Mouse (Mus musculus) olfactory bulb, adult 2 months (tissue): ENCODE results near the gene Insl3. TPM values are rescaled to one million over a fixed set of nuclear protein-coding genes. Genes with fewer than 3 reads are reported as not detected.

Experiments
- H3K27ac ChIP-seq: fragments of 200-500 bp; 2 replicates; pipeline ENCODE4 v1.5.1; 2012; ENCODE audit warnings: low read depth, low read length; ENCODE audit not compliant: insufficient read depth
- H3K4me1 ChIP-seq: fragments of 200-500 bp; 2 replicates; pipeline ENCODE4 v1.6.1; 2012; ENCODE audit warnings: low read length; ENCODE audit not compliant: control insufficient read depth, insufficient read depth
- H3K4me3 ChIP-seq: fragments of 200-500 bp; 2 replicates; pipeline ENCODE4 v1.5.1; 2012; ENCODE audit warnings: mild to moderate bottlenecking, low read depth, low read length, moderate library complexity; ENCODE audit not compliant: insufficient read depth
- CTCF ChIP-seq: fragments of 200-500 bp; IDR thresholded peaks from 2 replicates; pipeline ENCODE4 v1.5.1; 2012; ENCODE audit warnings: low read depth, mild to moderate bottlenecking, low read length, moderate library complexity; ENCODE audit not compliant: insufficient read depth
- POLR2A ChIP-seq: fragments of 200-500 bp; IDR thresholded peaks from 2 replicates; pipeline ENCODE4 v1.6.1; 2012; ENCODE audit warnings: mild to moderate bottlenecking, low read depth, low read length, moderate library complexity; ENCODE audit not compliant: insufficient read depth
- WGBS: fragments of 180-500 bp; shearing (Covaris S2); methylation state at CpG from one replicate; pipeline ENCODE4 v1.1.7; 2018; 5-methylcytosine and 5-hydroxymethylcytosine counted together
- polyA plus RNA-seq: library from polyadenylated mRNA; stranded (reverse); fragments of >200 nt; gene quantifications from 2 replicates; pipeline ENCODE4 v1.2.4, GENCODE M21; 2012; ENCODE audit warnings: low replicate concordance; ENCODE audit not compliant: missing spikeins, insufficient read depth, insufficient read length

Gene Insl3
- polyA plus RNA-seq, 1 experiment = not detected

DNA sequence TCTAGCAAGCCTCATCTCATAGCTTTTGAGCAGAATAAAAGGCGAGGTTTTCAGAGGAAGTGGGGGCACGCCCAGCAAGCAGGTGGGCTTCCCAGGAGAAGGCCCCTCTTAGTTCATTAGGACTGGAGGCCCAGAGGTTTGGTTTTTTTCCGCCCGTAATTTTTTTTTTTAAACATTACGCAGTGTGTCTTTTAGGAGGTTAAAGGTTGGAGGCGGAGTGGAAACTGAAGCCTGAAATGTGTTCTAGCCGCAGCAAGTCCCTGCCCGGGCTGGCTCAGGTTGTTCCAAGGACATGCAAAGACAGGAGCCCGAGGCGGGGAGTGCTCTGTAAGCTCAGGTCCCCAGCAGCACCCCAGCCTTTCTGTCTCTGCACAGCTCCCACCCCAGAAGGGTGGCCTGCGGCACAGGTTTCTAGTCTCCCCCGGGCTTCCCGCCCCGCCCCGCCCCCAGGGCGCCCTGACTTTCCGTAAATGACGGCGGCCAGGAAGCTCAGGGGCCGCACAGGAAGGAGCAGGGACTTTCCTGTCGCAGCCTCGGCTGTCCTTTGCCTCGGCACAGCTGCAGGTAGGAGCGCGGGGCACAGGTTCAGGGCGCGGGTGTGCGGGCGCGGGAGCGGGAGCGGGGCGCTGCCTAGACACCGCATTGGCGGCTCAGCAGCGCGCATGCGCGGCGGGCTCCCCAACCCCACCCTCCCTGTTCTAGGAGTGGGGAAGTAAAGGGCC, 12.8 kb upstream of the Insl3 start, which contains the start of gene Jak3:
Jak3 (plus strand) TSS at position 277 of the 722 bp plus-strand sequence.
- H3K4me3 ChIP-seq = peak within 1 kb of the TSS; percentile 63
- H3K4me1 ChIP-seq = peaks cover 10% of the 10 kb centered on the region; the same call in 1 of the 2 replicates
- H3K27ac ChIP-seq = no peak within 1 kb of the TSS
- TF ChIP-seq POLR2A (peak; percentile 41; the same call in 1 of the 2 replicates), CTCF (no peak)
- 5% methylated on average over 39 of the region's 40 CpGs for WGBS

DNA sequence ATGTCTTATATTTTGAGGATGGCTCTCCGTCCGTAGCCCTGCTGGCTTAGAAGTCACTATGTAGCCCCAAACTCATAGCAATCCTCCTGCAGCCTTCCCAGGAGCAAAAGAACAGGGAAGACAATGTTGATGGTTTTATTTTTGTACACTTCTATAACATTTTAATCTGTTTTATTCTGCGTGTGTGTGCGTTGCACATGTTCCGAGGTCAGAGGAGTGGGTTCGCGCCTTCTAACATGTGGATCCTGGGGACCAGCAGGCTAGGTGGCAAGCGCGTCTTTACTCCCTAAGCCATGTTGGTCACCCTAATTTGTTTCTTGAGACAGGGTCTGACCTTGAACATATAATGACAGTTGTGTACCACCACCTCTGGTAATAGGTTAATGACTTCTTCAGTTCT, 12.2 kb upstream of the Insl3 start:
- 59% methylated on average over 9 of the region's 9 CpGs for WGBS
- no peak for TF ChIP-seq CTCF
- no peak for TF ChIP-seq POLR2A
- H3K27ac ChIP-seq = no peak overlapping the region
- no peak overlapping the region for H3K4me3 ChIP-seq
- H3K4me1 ChIP-seq = peaks cover 10% of the 10 kb centered on the region; the same call in 1 of the 2 replicates

DNA sequence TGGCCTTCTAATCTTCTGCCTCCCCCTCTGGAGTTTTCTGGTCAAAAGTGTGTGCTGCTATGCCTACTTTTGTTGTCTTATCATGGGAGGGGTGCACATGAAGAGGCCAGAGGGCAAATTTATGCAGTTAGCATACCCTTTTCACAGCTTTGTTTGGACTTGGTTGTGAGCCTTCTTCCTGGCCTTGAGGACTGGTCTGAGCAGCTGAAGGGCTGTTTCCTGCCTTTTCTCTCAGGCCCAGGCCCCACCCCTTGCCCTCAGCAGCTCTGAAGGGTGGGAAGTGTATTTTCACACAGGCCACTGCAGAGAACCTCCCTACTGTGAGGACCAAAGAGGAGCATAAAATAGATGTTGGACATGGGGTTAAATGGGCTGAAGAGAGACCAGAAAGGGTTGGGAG, 11.5 kb upstream of the Insl3 start:
- no peak overlapping the region for H3K4me3 ChIP-seq
- peaks cover 10% of the 10 kb centered on the region; the same call in 1 of the 2 replicates for H3K4me1 ChIP-seq
- TF ChIP-seq POLR2A = no peak
- no peak for TF ChIP-seq CTCF
- H3K27ac ChIP-seq = no peak overlapping the region

DNA sequence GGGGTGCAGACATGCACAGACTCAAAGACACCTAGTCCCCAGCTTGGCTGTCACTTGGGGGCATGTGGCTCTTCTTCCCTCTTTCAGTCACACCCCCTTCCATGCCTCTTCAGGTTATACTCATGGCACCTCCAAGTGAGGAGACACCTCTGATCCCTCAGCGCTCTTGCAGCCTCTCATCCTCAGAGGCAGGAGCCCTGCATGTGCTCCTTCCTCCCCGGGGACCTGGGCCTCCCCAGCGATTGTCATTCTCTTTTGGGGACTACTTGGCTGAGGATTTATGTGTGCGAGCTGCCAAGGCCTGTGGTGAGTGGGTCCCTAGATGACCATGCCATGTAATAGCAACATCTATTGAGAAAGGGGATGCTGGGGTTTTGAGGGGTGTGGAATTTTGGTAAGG, 10.8 kb upstream of the Insl3 start:
- Histone ChIP-seq H3K4me1 (peaks cover 10% of the 10 kb centered on the region; the same call in 1 of the 2 replicates), H3K4me3 (no peak overlapping the region), H3K27ac (no peak overlapping the region)
- TF ChIP-seq POLR2A (no peak), CTCF (no peak)
- 67% methylated on average over 4 of the region's 4 CpGs for WGBS

DNA sequence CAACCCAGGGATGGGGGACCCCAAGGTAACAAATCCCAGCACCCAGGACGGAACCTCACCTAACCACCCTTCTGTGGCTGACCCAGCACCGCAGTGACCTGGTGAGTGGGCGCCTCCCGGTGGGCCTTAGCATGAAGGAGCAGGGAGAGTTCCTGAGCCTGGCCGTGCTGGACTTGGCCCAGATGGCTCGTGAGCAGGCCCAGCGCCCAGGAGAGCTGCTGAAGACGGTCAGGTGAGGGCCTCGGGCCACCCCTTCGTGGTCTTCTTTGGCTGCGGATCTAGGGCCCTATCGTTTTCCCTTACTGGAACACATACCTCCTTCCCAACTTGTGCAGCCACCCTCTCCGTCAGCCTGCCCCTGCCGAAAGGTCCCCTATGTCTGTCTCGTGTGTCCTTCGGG, 9.9 kb upstream of the Insl3 start:
- TF ChIP-seq CTCF = no peak
- TF ChIP-seq POLR2A = no peak
- Histone ChIP-seq H3K27ac (no peak overlapping the region), H3K4me3 (no peak overlapping the region), H3K4me1 (peaks cover 10% of the 10 kb centered on the region; the same call in 1 of the 2 replicates)
- WGBS = 43% methylated on average over 16 of the region's 16 CpGs

DNA sequence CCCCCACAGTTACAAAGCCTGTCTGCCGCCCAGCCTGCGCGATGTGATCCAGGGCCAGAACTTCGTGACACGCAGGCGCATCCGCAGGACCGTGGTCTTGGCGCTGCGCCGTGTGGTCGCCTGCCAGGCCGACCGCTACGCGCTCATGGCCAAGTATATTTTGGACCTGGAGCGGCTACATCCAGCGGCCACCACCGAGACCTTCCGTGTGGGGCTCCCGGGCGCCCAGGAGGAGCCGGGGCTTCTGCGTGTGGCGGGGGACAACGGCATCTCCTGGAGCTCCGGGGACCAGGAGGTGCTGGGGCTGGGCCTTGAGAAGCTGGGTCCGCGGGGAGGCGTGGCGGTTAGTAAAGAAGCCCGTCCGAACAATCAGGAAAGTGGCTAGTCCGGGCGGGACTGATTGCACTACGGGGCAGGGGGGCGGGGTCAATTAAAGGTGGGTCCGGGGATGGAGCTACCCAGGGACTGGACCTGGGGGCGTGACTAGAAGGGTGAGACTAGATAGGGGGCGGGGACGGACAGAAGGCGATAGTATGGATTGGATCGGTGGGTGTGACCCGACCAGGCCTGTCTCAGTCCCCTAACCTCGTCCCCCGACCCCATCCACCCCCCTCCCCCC, 9.4 kb upstream of the Insl3 start:
- WGBS = 9% methylated on average over 46 of the region's 46 CpGs
- TF ChIP-seq CTCF = no peak
- TF ChIP-seq POLR2A = no peak
- Histone ChIP-seq H3K4me1 (peaks cover 10% of the 10 kb centered on the region; the same call in 1 of the 2 replicates), H3K4me3 (peak overlapping the region; percentile 30), H3K27ac (no peak overlapping the region)

DNA sequence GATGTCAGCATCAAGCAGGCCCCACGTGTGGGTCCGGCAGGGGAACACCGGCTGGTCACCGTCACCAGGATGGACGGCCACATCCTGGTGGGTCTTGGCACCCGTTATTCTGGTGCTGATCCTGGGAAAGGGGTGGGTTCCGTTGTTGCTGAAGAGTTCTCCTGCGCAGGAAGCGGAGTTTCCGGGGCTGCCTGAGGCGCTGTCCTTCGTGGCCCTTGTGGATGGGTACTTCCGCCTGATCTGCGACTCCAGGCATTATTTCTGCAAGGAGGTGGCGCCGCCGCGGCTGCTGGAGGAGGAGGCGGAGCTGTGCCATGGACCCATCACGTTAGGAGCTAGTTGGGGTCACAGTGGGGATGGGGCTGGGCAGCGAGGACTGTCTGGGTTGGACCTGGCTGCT, 8.5 kb upstream of the Insl3 start:
- Histone ChIP-seq H3K4me1 (peaks cover 10% of the 10 kb centered on the region), H3K4me3 (no peak overlapping the region), H3K27ac (no peak overlapping the region)
- WGBS = 39% methylated on average over 21 of the region's 21 CpGs
- TF ChIP-seq CTCF = no peak
- TF ChIP-seq POLR2A = no peak

DNA sequence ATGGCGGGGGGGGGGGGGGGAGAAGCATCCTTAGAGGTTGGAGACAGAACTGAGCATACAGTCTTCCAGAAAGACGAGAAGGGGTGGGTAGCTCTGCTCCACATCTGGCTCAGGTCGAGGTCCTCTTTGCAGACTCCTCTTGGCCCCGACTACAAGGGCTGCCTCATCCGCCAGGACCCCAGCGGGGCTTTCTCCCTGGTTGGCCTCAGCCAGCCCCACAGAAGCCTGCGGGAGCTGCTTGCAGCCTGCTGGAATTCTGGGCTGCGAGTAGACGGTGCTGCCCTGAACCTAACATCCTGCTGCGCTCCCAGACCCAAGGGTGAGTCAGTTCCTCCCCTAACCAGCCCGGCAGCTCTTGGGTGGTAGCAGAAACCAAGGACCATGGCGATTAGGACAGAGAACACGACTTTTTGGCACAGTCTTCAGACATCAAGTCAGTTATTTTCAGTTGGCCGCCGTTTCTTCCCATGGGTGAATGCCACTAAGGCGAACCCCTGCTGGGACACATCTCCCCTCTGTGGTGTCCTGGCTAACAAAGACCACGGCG, 7.6 kb upstream of the Insl3 start:
- H3K27ac ChIP-seq = no peak overlapping the region
- WGBS = 31% methylated on average over 18 of the region's 18 CpGs
- no peak for TF ChIP-seq CTCF
- no peak for TF ChIP-seq POLR2A
- H3K4me3 ChIP-seq = no peak overlapping the region
- peaks cover 16% of the 10 kb centered on the region for H3K4me1 ChIP-seq

DNA sequence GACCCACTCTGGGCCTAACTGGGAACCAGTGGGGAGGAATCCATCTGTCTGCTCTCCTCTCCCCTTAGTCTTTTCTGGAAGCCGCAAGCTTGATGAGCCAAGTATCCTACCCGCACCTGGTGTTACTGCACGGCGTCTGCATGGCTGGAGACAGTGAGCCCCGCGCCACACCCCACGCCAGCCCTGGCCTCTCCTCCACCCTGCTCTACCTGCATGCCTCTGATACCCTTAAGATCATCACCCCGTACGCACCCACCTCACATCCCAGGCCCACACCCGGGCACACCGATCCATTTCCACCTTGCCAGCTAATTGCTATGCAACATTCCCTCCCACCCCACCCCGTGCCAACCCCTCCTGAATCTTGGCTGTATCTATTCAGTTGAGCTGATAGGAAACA, 6.2 kb upstream of the Insl3 start:
- H3K4me1 ChIP-seq = peaks cover 23% of the 10 kb centered on the region

More for the DNA sequence above, 6.2 kb upstream of the Insl3 start:
- Histone ChIP-seq H3K4me3 (no peak overlapping the region), H3K27ac (no peak overlapping the region)
- TF ChIP-seq POLR2A (no peak), CTCF (no peak)
- 68% methylated on average over 12 of the region's 12 CpGs for WGBS
